Mouse (Mus musculus): Measurements from ENCODE around the gene Tspan32.

Gene Tspan32

GRCm38 (mm10) chr7:143004727-143005343, at the start of gene Tspan32:
TSS of gene Tspan32 (plus strand) at chr7:143005046.
- peak; percentile 70 for DNase-seq

GRCm38 (mm10) chr7:142956018-142956417, 48.8 kb upstream of the Tspan32 start:
- no peak for DNase-seq

- DNase-seq = no peak
These were observed 46.0 kb upstream of the Tspan32 start for GRCm38 (mm10) chr7:142958817-142959216.

GRCm38 (mm10) chr7:142959752-142960151, 45.1 kb upstream of the Tspan32 start:
- DNase-seq = no peak

- DNase-seq = no peak
These were observed 37.4 kb upstream of the Tspan32 start for GRCm38 (mm10) chr7:142967414-142967883.

- peak; percentile 57 for DNase-seq
These were observed 36.7 kb upstream of the Tspan32 start for GRCm38 (mm10) chr7:142967884-142968808.

- DNase-seq = peak; percentile 9
These were observed 35.9 kb upstream of the Tspan32 start, which contains the start of gene Ascl2 for GRCm38 (mm10) chr7:142968809-142969511. TSS of gene Ascl2 (minus strand) at chr7:142969264.

- no peak for DNase-seq
These were observed 22.9 kb upstream of the Tspan32 start for GRCm38 (mm10) chr7:142981908-142982307.

GRCm38 (mm10) chr7:142985146-142985545, 19.7 kb upstream of the Tspan32 start:
- no peak for DNase-seq

GRCm38 (mm10) chr7:142987718-142988117, 17.1 kb upstream of the Tspan32 start:
- DNase-seq = no peak

GRCm38 (mm10) chr7:142995004-142995403, 9.8 kb upstream of the Tspan32 start:
- DNase-seq = no peak

GRCm38 (mm10) chr7:142995630-142996338, 9.1 kb upstream of the Tspan32 start:
- DNase-seq = no peak

- DNase-seq = no peak
These were observed 7.8 kb upstream of the Tspan32 start for GRCm38 (mm10) chr7:142996998-142997397.

- DNase-seq = no peak
These were observed 7.3 kb upstream of the Tspan32 start for GRCm38 (mm10) chr7:142997403-142998150.

GRCm38 (mm10) chr7:143002679-143003078, 2.2 kb upstream of the Tspan32 start:
- peak; percentile 43 for DNase-seq

- DNase-seq = peak; percentile 64
These were observed 674 bp downstream of the Tspan32 start for GRCm38 (mm10) chr7:143005344-143006096.

- peak; percentile 51 for DNase-seq
These were observed 1.4 kb downstream of the Tspan32 start for GRCm38 (mm10) chr7:143006097-143006755.

- no peak for DNase-seq
These were observed 2.1 kb downstream of the Tspan32 start for GRCm38 (mm10) chr7:143006756-143007598.

GRCm38 (mm10) chr7:143007599-143008369, 2.9 kb downstream of the Tspan32 start:
- peak; percentile 97 for DNase-seq
